Mouse (Mus musculus) hematopoietic stem cell, adult 5-6 weeks (primary cell): Measurements from ENCODE around the gene Klk1b27. TPM values are rescaled to one million over a fixed set of nuclear protein-coding genes. Genes with fewer than 3 reads are reported as not detected.
"Not testable (repeated sequence)": the region's sequence is repeated elsewhere in the genome, so short reads cannot be mapped to it uniquely, and the experiment has no call there.

ENCODE experiments used
- ATAC-seq, 2 experiments: fragments of 125-278 bp in 1 of 2; replicated peaks in 1 of 2; 2 replicates each; pipeline ENCODE4 v1.8.0; 2016 to 2017; ENCODE audit warnings: inconsistent platforms in 2 of 2, mild to moderate bottlenecking in 2 of 2, moderate number of reproducible peaks in 2 of 2, low read depth in 1 of 2, moderate TSS enrichment in 1 of 2; ENCODE audit not compliant: low FRiP score in 2 of 2, poor library complexity in 2 of 2, severe bottlenecking in 2 of 2, insufficient read depth in 1 of 2, low TSS enrichment in 1 of 2
- total RNA-seq: library from RNA; stranded (forward); fragments of 172-1452, 232-1000 nt; gene quantifications from 2 replicates; pipeline ENCODE4 v1.2.3, GENCODE M21; 2017

The Klk1b27 gene
- not detected in 2 replicates for total RNA-seq

- not testable (repeated sequence) for ATAC-seq
Measured at GRCm38 (mm10) chr7:44051990-44052389, at the start of gene Klk1b27. TSS of gene Klk1b27 (plus strand) at chr7:44052290.

GRCm38 (mm10) chr7:44004847-44005246 lies 47.2 kb upstream of the Klk1b27 start:
- ATAC-seq = no peak

GRCm38 (mm10) chr7:44011868-44012267 lies 40.2 kb upstream of the Klk1b27 start, which contains the start of gene Klk1b26:
TSS of gene Klk1b26 (plus strand) at chr7:44012168.
- ATAC-seq = not testable (repeated sequence)

- not testable (repeated sequence) for ATAC-seq
Measured at GRCm38 (mm10) chr7:44014666-44015065, 37.4 kb upstream of the Klk1b27 start.

GRCm38 (mm10) chr7:44015071-44015470 lies 37.0 kb upstream of the Klk1b27 start:
- ATAC-seq = no peak

GRCm38 (mm10) chr7:44072117-44072516 lies 20.0 kb downstream of the Klk1b27 start:
- no peak for ATAC-seq

- ATAC-seq = no peak
Measured at GRCm38 (mm10) chr7:44077703-44078102, 25.6 kb downstream of the Klk1b27 start.

- no peak for ATAC-seq
Measured at GRCm38 (mm10) chr7:44096111-44096510, 44.0 kb downstream of the Klk1b27 start.

GRCm38 (mm10) chr7:44102028-44102427 lies 49.9 kb downstream of the Klk1b27 start, which contains the start of gene Klk1b21:
TSS of gene Klk1b21 (plus strand) at chr7:44102328.
- not testable (repeated sequence) for ATAC-seq

Other genes with a start within 250 kb of the Klk1b27 start
- 0.10 TPM in 1 of 2 replicates, not detected in the other for gene Klk7, start 241.0 kb upstream of the Klk1b27 start, total RNA-seq
- not detected in 2 replicates for gene Klk6, start 227.8 kb upstream of the Klk1b27 start, total RNA-seq
- gene Klk5, start 210.3 kb upstream of the Klk1b27 start, total RNA-seq = not detected in 2 replicates
- gene Klk4, start 171.1 kb upstream of the Klk1b27 start, total RNA-seq = not detected in 2 replicates
- not detected in 2 replicates for gene Klk15, start 118.5 kb upstream of the Klk1b27 start, total RNA-seq
- gene Klk1b8, start 101.6 kb upstream of the Klk1b27 start, total RNA-seq = not detected in 2 replicates
- not detected in 2 replicates for gene Klk1b1, start 85.5 kb upstream of the Klk1b27 start, total RNA-seq
- gene Klk1b9, start 76.2 kb upstream of the Klk1b27 start, total RNA-seq = not detected in 2 replicates
- gene Klk1b11, start 56.4 kb upstream of the Klk1b27 start, total RNA-seq = not detected in 2 replicates
- gene Klk1b26, start 40.1 kb upstream of the Klk1b27 start, total RNA-seq = not detected in 2 replicates
- not detected in 2 replicates for gene Klk1b21, start 50.0 kb downstream of the Klk1b27 start, total RNA-seq
- not detected in 2 replicates for gene Klk1b22, start 60.4 kb downstream of the Klk1b27 start, total RNA-seq
- gene Klk1b16, start 84.5 kb downstream of the Klk1b27 start, total RNA-seq = not detected in 2 replicates
- not detected in 2 replicates for gene Klk1b24, start 135.9 kb downstream of the Klk1b27 start, total RNA-seq
- gene Klk1b3, start 145.9 kb downstream of the Klk1b27 start, total RNA-seq = not detected in 2 replicates
- gene Klk1b4, start 155.1 kb downstream of the Klk1b27 start, total RNA-seq = not detected in 2 replicates
- gene Klk1b5, start 163.7 kb downstream of the Klk1b27 start, total RNA-seq = not detected in 2 replicates
- not detected in 2 replicates for gene Klk1, start 173.1 kb downstream of the Klk1b27 start, total RNA-seq
- not detected in 2 replicates for gene Gm36864, start 183.9 kb downstream of the Klk1b27 start, total RNA-seq
- 0.31 TPM in 1 of 2 replicates, not detected in the other for gene 1700028J19Rik, start 194.4 kb downstream of the Klk1b27 start, total RNA-seq
- 86.6 and 87.3 TPM in 2 replicates for gene 2410002F23Rik, start 194.4 kb downstream of the Klk1b27 start, total RNA-seq
- gene Acp4, start 205.1 kb downstream of the Klk1b27 start, total RNA-seq = 0.74 TPM in 1 of 2 replicates, not detected in the other
- gene Gm15517, start 209.2 kb downstream of the Klk1b27 start, total RNA-seq = not detected in 2 replicates